Mouse (Mus musculus) embryonic fibroblast, embryonic 13.5 days (primary cell): Measurements from ENCODE around the gene Stac3.

Experiments used
- CTCF ChIP-seq: IDR thresholded peaks from 2 replicates; pipeline ENCODE4 v1.5.1; 2011; ENCODE audit warnings: mild to moderate bottlenecking, control low read depth, low read length, moderate library complexity, borderline replicate concordance; ENCODE audit not compliant: insufficient read depth
- POLR2A ChIP-seq: IDR thresholded peaks from 2 replicates; pipeline ENCODE4 v1.6.1; 2011; ENCODE audit warnings: low read depth, mild to moderate bottlenecking, control low read depth, low read length, moderate library complexity

DNA sequence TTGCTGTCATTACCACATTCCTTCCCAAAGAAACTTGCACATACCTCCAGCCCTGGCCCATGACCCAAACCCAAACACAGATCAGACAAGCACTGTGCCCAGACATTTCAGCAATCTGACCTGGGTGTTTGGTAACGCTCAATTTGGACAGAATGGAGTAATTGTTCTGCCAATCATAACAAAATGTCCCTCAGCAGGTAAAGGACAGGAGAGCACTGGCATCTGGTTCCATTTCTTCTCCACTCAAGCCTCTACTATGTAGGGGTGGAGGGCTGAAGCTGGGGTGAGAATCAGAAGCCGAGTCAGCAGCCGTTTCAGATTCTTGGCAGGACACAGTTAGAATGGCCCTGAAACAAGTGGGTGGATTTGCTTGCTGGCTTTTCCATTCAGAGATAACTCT lies 9.4 kb upstream of the Stac3 start:
- no peak for TF ChIP-seq POLR2A
- no peak for TF ChIP-seq CTCF
